Mouse (Mus musculus) heart, postnatal 0 days (tissue): ENCODE measurements around the gene Scube2. TPM values are rescaled to one million over a fixed set of nuclear protein-coding genes. Genes with fewer than 3 reads are reported as not detected.

Source experiments
- ATAC-seq: fragments of 200-750 bp; cut with Nextera tagmentation; 2 replicates; pipeline ENCODE4 v1.8.0; 2017; ENCODE audit warnings: low read depth, moderate number of reproducible peaks, moderate library complexity; ENCODE audit not compliant: insufficient read depth
- DNase-seq: peaks from one replicate; pipeline ENCODE4 v3.0.0-alpha.2; 2016; ENCODE audit warnings: low spot score
- H3K27ac ChIP-seq: fragments of 300-500 bp; sonication (generic); 2 replicates; pipeline ENCODE4 v1.5.1; 2014; ENCODE audit warnings: low read depth, mild to moderate bottlenecking
- H3K27me3 ChIP-seq: fragments of 300-500 bp; sonication (generic); 2 replicates; pipeline ENCODE4 v1.6.1; 2014; ENCODE audit warnings: low read length, mixed read lengths; ENCODE audit not compliant: control insufficient read depth, insufficient read depth
- H3K36me3 ChIP-seq: fragments of 300-500 bp; sonication (generic); replicated peaks from 2 replicates; pipeline ENCODE4 v1.6.1; 2014; ENCODE audit warnings: low read length, mixed read lengths; ENCODE audit not compliant: control insufficient read depth, insufficient read depth
- H3K4me1 ChIP-seq: fragments of 300-500 bp; sonication (generic); 2 replicates; pipeline ENCODE4 v1.6.1; 2014; ENCODE audit warnings: antibody characterized with exemption; ENCODE audit not compliant: control insufficient read depth, insufficient read depth
- H3K4me2 ChIP-seq: fragments of 300-500 bp; sonication (generic); 2 replicates; pipeline ENCODE4 v1.6.1; 2014; ENCODE audit warnings: low read depth, mild to moderate bottlenecking, low read length, moderate library complexity
- H3K4me3 ChIP-seq: fragments of 300-500 bp; sonication (generic); 2 replicates; pipeline ENCODE4 v1.5.1; 2014; ENCODE audit warnings: low read depth, low read length
- H3K9ac ChIP-seq: fragments of 300-500 bp; sonication (generic); replicated peaks from 2 replicates; pipeline ENCODE4 v1.6.1; 2014; ENCODE audit warnings: low read depth, low read length, mixed read lengths
- H3K9me3 ChIP-seq: fragments of 300-500 bp; sonication (generic); replicated peaks from 2 replicates; pipeline ENCODE4 v1.6.1; 2016; ENCODE audit warnings: low read length; ENCODE audit not compliant: control insufficient read depth
- CTCF ChIP-seq: IDR thresholded peaks from 2 replicates; pipeline ENCODE4 v1.5.1; 2016; ENCODE audit warnings: antibody characterized with exemption, control low read depth, low read depth
- EP300 ChIP-seq: IDR thresholded peaks from 2 replicates; pipeline ENCODE4 v1.6.1; 2016; ENCODE audit warnings: antibody characterized with exemption, low read depth
- WGBS: fragments of 180-500 bp; shearing (Covaris S2); extraction: QIAGEN DNeasy Blood & Tissue Kit; methylation state at CpG from one replicate; pipeline ENCODE4 v1.1.7; 2014; 5-methylcytosine and 5-hydroxymethylcytosine counted together
- polyA plus RNA-seq: library from polyadenylated mRNA; unstranded; fragments of >200 nt; fragmentation: Nextera tagmentation; extraction: Ambion mirVana; gene quantifications from 2 replicates; pipeline ENCODE4 v1.2.1, GENCODE M21; 2015
- total RNA-seq: library from RNA; depleted of rRNA; stranded (reverse); fragments of >200 nt; gene quantifications from 2 replicates; pipeline ENCODE4 v1.2.3, GENCODE M21; 2014; ENCODE audit warnings: low replicate concordance

The Scube2 gene
- total and polyA plus RNA-seq, 2 experiments from 2014 or later, result 8.3 to 16.8 TPM

DNA sequence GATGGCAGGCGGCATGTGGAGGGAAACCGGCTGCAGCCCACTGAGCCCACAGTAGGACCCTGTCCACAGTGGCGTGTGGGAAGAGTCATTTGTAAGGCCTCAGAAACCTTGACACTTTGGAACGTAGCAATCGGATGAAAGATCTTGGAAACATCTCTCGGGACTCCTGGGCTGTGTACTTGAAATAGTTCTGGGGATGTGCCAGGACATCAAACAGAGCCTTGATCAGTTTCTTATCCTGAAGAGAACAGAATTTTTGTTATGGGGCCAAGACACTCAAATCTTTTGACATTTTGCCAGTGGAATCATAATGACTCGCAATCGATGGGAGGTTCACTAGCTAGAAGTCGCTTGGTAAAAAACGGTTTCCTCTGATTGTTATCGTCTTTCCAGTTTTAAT, 66.3 kb downstream of the Scube2 start:
- Histone ChIP-seq H3K27ac (no peak overlapping the region), H3K4me2 (no peak overlapping the region), H3K4me3 (no peak overlapping the region), H3K27me3 (no peaks in the 10 kb centered on the region), H3K9me3 (no peaks in the 10 kb centered on the region), H3K9ac (no peak overlapping the region), H3K36me3 (no peaks in the 10 kb centered on the region), H3K4me1 (peaks cover 36% of the 10 kb centered on the region)
- 35% methylated on average over 11 of the region's 11 CpGs for WGBS
- no peak for ATAC-seq
- no peak for DNase-seq
- TF ChIP-seq EP300, result no peak
- TF ChIP-seq CTCF, result no peak

DNA sequence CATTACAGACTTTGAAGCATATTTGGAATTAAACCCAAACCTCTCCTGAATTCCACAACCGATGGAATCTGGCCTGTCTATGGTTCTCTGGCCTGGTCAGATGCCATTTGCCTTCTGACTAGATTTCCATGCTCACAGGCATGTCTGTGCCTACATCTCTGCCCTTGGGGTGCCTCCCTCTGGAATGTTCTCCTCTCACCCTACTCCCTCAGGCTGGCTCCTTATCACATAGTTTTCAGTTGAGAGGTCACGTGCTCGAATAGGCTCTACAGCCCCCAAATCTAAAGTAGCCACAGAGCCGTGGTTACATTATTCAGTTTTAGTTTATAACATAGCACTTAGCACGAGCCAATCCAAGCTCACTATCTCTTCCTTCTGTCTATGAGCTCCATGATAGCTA, 69.9 kb downstream of the Scube2 start:
- WGBS, result 21% methylated on average over 5 of the region's 5 CpGs
- no peaks in the 10 kb centered on the region for H3K36me3 ChIP-seq
- ATAC-seq (peak; percentile 88), DNase-seq (peak; percentile 39)
- H3K4me2 ChIP-seq, result no peak overlapping the region
- TF ChIP-seq CTCF (no peak), EP300 (peak; percentile 42; the same call in 1 of the 2 replicates)
- no peaks in the 10 kb centered on the region for H3K27me3 ChIP-seq
- H3K9ac ChIP-seq, result no peak overlapping the region
- H3K9me3 ChIP-seq, result no peaks in the 10 kb centered on the region
- H3K4me3 ChIP-seq, result no peak overlapping the region
- H3K27ac ChIP-seq, result peak overlapping the region; percentile 35
- H3K4me1 ChIP-seq, result peaks cover 23% of the 10 kb centered on the region

DNA sequence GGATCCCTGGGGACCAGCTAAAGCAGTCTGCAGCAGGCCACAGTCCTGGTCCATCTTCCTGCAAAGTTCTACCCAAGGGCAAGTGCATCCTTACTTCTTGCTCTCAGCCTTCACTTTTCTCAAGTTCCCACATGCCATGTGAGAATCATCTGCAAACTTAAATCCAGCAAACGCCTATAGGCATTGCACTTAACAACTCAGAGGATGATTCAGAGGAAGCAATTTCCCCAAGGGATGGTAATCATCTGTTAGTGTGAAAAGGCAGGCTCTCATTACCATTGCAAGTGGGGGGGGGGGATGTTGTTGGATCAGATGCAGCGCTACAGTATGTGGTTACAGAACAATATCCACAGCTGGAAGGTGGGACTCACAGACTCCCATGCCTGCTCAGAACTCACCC, 70.9 kb downstream of the Scube2 start:
- Histone ChIP-seq H3K27ac (0 out of 2 replicates have a peak overlapping the region, but pooled peaks have one; percentile 35), H3K4me1 (peaks cover 23% of the 10 kb centered on the region), H3K4me2 (no peak overlapping the region), H3K9me3 (no peaks in the 10 kb centered on the region), H3K4me3 (no peak overlapping the region), H3K36me3 (no peaks in the 10 kb centered on the region), H3K9ac (no peak overlapping the region), H3K27me3 (peaks cover 3% of the 10 kb centered on the region; the same call in 1 of the 2 replicates)
- TF ChIP-seq CTCF, result no peak
- TF ChIP-seq EP300, result no peak
- no peak for ATAC-seq
- 80% methylated on average over 2 of the region's 2 CpGs for WGBS
- no peak for DNase-seq

DNA sequence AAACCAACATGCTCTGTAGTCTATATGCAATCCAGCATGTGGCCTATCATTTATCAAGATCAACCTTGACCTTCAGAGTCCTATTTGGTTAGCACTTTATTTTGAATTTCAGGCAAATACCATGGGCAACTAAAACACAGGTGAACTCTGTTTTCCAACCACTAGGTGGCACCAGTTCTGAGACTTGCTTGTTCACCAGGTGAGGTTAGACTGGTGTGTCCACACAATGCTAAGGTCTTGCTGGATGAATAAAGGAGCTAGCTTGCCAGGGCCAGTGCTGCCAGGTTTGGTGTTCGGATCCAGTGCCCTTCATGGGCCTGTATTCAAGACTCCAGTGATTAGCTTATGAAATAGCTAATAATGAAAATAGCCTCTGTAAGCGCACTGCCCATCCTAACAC, 72.7 kb downstream of the Scube2 start:
- Histone ChIP-seq H3K4me2 (no peak overlapping the region), H3K9ac (no peak overlapping the region), H3K4me1 (peaks cover 15% of the 10 kb centered on the region), H3K27ac (no peak overlapping the region), H3K4me3 (no peak overlapping the region), H3K9me3 (no peaks in the 10 kb centered on the region), H3K36me3 (no peaks in the 10 kb centered on the region), H3K27me3 (peaks cover 3% of the 10 kb centered on the region; the same call in 1 of the 2 replicates)
- ATAC-seq, result peak; percentile 43; the same call in 1 of the 2 replicates
- 73% methylated on average over 2 of the region's 2 CpGs for WGBS
- DNase-seq, result peak; percentile 45
- peak; percentile 84 for TF ChIP-seq CTCF
- TF ChIP-seq EP300, result no peak

- Histone ChIP-seq H3K27me3 (peaks cover 3% of the 10 kb centered on the region; the same call in 1 of the 2 replicates), H3K36me3 (no peaks in the 10 kb centered on the region), H3K27ac (no peak overlapping the region), H3K4me3 (no peak overlapping the region), H3K9me3 (no peaks in the 10 kb centered on the region), H3K9ac (no peak overlapping the region), H3K4me2 (no peak overlapping the region), H3K4me1 (peaks cover 12% of the 10 kb centered on the region)
- ATAC-seq, result no peak
- WGBS, result 71% methylated on average over 3 of the region's 3 CpGs
- TF ChIP-seq EP300 (no peak), CTCF (no peak)
- DNase-seq, result no peak
These were observed 74.7 kb downstream of the Scube2 start for GRCm38 (mm10) chr7:109790818-109791217.

DNA sequence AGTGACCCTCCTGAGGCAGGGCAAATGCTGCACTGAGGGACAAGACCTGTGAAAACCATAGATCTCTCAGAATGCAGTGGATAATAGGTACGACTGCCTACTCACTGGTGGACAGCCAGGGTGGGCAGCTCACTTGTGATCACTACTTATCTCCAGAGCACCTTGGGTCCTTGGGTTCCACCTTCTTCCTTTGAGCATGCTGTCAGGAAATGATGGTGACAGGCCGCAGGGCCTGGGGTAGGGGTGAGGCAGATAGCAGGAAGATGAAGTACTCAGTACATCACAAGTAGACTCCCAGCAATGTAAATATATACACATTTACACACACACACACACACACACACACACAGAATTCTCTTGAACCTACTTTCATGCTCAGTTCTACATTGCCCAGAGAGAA, 77.6 kb downstream of the Scube2 start:
- DNase-seq (no peak), ATAC-seq (no peak)
- Histone ChIP-seq H3K27me3 (peaks cover 14% of the 10 kb centered on the region), H3K9ac (no peak overlapping the region), H3K9me3 (no peaks in the 10 kb centered on the region), H3K4me2 (no peak overlapping the region), H3K27ac (no peak overlapping the region), H3K4me1 (no peaks in the 10 kb centered on the region), H3K36me3 (no peaks in the 10 kb centered on the region), H3K4me3 (no peak overlapping the region)
- WGBS, result 76% methylated on average over 2 of the region's 2 CpGs
- TF ChIP-seq EP300, result no peak
- TF ChIP-seq CTCF, result no peak
